ENCODE assay signal across 8 mouse cellular contexts in the genomic region with DNA sequence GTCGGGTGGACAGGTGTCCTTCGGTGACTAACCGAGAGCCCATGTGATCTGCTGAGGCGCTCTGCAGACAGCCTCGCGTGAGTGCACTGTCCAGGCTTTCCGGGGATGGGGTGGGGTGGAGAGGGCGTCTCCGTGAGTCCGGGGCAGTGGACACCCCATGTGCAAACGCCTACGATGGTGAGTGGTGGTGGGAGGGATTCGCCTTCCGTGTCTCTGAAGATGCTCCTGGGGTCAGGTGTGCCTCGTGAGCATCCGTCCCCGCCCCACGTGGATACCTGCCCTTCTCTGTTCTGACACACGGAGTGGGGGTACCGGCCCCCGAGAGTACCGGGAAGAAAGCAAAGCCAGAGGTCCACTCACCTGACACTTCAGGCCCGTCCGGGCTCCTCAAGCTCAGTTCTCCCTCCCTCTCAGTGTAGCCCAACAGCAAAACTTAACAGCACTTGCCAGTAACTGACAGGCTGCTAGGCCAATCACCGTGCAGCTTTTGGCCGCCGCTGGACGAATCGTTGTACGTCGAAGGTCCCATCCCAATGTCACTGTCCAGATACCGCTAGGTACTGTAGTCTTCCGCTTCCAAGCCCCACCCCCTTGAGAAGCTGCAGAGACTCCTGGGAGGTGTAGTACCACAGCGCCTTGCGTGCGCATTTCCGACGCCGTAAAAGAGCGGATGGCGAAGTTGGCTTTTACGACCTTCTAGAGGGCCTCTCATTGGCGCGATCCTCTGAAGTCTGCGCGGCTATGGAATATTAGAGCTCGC. TPM values are rescaled to one million over a fixed set of nuclear protein-coding genes. Genes with fewer than 3 reads are reported as not detected.
DNase-seq lines count a peak whose midpoint lies in the region; ATAC-seq and TF ChIP-seq lines count a peak whose summit lies in the region.

A gene (minus strand): TSS at position 591 of the 760 bp plus-strand sequence.

- H3K36me3 ChIP-seq in embryonic facial prominence, embryonic 14.5 days (ENCODE audit: control insufficient read depth, insufficient read depth, low read length) = peaks cover 5% of the 10 kb centered on the region; the same call in 1 of the 2 replicates
- H3K36me3 ChIP-seq in heart, adult 2 months (ENCODE audit: control insufficient read depth, insufficient read depth, low read length) = no peaks in the 10 kb centered on the region
- H3K36me3 ChIP-seq in limb, embryonic 13.5 days = peaks cover 11% of the 10 kb centered on the region
- peaks cover 3% of the 10 kb centered on the region; the same call in 1 of the 2 replicates for H3K36me3 ChIP-seq in midbrain, embryonic 16.5 days (ENCODE audit: control insufficient read depth, insufficient read depth, low read length)

- H3K9ac ChIP-seq in embryonic facial prominence, embryonic 14.5 days (ENCODE audit: low read depth, low read length) = peak within 1 kb of the TSS; percentile 71
- H3K9ac ChIP-seq in heart, adult 2 months (ENCODE audit: low read depth, low read length) = peak within 1 kb of the TSS; percentile 73
- H3K9ac ChIP-seq in limb, embryonic 13.5 days = peak within 1 kb of the TSS; percentile 78
- H3K9ac ChIP-seq in midbrain, embryonic 16.5 days (ENCODE audit: low read depth, low read length) = peak within 1 kb of the TSS; percentile 67

- H3K27ac ChIP-seq in embryonic facial prominence, embryonic 14.5 days (replicated peaks; ENCODE audit: low read depth, low read length) = peak within 1 kb of the TSS; percentile 29; the same call in 1 of the 2 replicates
- peak within 1 kb of the TSS; percentile 80 for H3K27ac ChIP-seq in heart, adult 2 months
- H3K27ac ChIP-seq in limb, embryonic 13.5 days = peak within 1 kb of the TSS; percentile 39; the same call in 1 of the 2 replicates
- H3K27ac ChIP-seq in midbrain, embryonic 16.5 days (ENCODE audit: low read length) = peak within 1 kb of the TSS; percentile 23

- WGBS in embryonic facial prominence, embryonic 14.5 days = 0% methylated on average over 46 of the region's 47 CpGs
- WGBS in heart, adult 2 months = under 1% methylated on average over 47 of the region's 47 CpGs
- under 1% methylated on average over 47 of the region's 47 CpGs for WGBS in limb, embryonic 13.5 days
- under 1% methylated on average over 47 of the region's 47 CpGs for WGBS in midbrain, embryonic 16.5 days

- peak; percentile 71; the same call in 1 of the 2 replicates for TF ChIP-seq EP300 in heart, adult 2 months (IDR thresholded peaks at IDR 0.05; ENCODE audit: insufficient read depth, low read depth, low read length)

- H3K9me3 ChIP-seq in embryonic facial prominence, embryonic 14.5 days (ENCODE audit: control insufficient read depth, low read length) = no peaks in the 10 kb centered on the region
- H3K9me3 ChIP-seq in limb, embryonic 13.5 days = no peaks in the 10 kb centered on the region
- no peaks in the 10 kb centered on the region for H3K9me3 ChIP-seq in midbrain, embryonic 16.5 days (replicated peaks; ENCODE audit: control insufficient read depth, low read length, poor library complexity, severe bottlenecking)

- peak; percentile 100 for ATAC-seq in embryonic facial prominence, embryonic 14.5 days (ENCODE audit: low read depth)
- peak; percentile 99 for ATAC-seq in limb, embryonic 13.5 days (ENCODE audit: low FRiP score, low read depth)
- ATAC-seq in midbrain, embryonic 16.5 days = peak; percentile 100

- no peaks in the 10 kb centered on the region for H3K27me3 ChIP-seq in embryonic facial prominence, embryonic 14.5 days (replicated peaks; ENCODE audit: control insufficient read depth, insufficient read depth, low read length)
- H3K27me3 ChIP-seq in heart, adult 2 months (ENCODE audit: control insufficient read depth, insufficient read depth, low read length) = no peaks in the 10 kb centered on the region
- no peaks in the 10 kb centered on the region for H3K27me3 ChIP-seq in limb, embryonic 13.5 days
- H3K27me3 ChIP-seq in midbrain, embryonic 16.5 days (ENCODE audit: control insufficient read depth, insufficient read depth, low read depth, low read length) = no peaks in the 10 kb centered on the region

- no peaks in the 10 kb centered on the region; the same call in 1 of the 2 replicates for H3K79me2 ChIP-seq in heart, adult 2 months (replicated peaks; ENCODE audit: control insufficient read depth, insufficient read depth, low read length)

- intact Hi-C loops in heart, adult 2 months (cut with DNase I) = no loop called here

- peak; percentile 100 for DNase-seq in 3T3-L1 (ENCODE audit: low read depth, low spot score)
- DNase-seq in adrenal gland, postnatal 4 days (ENCODE audit: low spot score in 2 of 2) = peak; percentile 90 to 95
- peak; percentile 100 for DNase-seq in embryonic facial prominence, embryonic 14.5 days (ENCODE audit: low spot score)
- DNase-seq in heart, adult 2 months = peak; percentile 99 to 100
- DNase-seq in kidney, adult 8-10 months = peak; percentile 100
- DNase-seq in spleen, postnatal 10 days (ENCODE audit: low spot score in 2 of 2) = peak; percentile 97 to 99

- peak within 1 kb of the TSS; percentile 71 for H3K4me3 ChIP-seq in embryonic facial prominence, embryonic 14.5 days (ENCODE audit: low read depth, low read length)
- peak within 1 kb of the TSS; percentile 84 for H3K4me3 ChIP-seq in heart, adult 2 months
- H3K4me3 ChIP-seq in limb, embryonic 13.5 days = peak within 1 kb of the TSS; percentile 76
- peak within 1 kb of the TSS; percentile 57 for H3K4me3 ChIP-seq in midbrain, embryonic 16.5 days (ENCODE audit: low read depth, low read length)

- 0 out of 2 replicates have a peak, but pooled peaks have one; percentile 3 for TF ChIP-seq CTCF in heart, adult 2 months (IDR thresholded peaks at IDR 0.05)

- peak; percentile 94 for TF ChIP-seq POLR2A in heart, adult 2 months (IDR thresholded peaks at IDR 0.05; ENCODE audit: insufficient read depth, low read depth, low read length)

- peaks cover 6% of the 10 kb centered on the region; the same call in 1 of the 2 replicates for H3K4me1 ChIP-seq in embryonic facial prominence, embryonic 14.5 days (ENCODE audit: control insufficient read depth, insufficient read depth, low read length)
- H3K4me1 ChIP-seq in heart, adult 2 months (ENCODE audit: control insufficient read depth, insufficient read depth, low read length) = peaks cover 1% of the 10 kb centered on the region
- peaks cover 9% of the 10 kb centered on the region for H3K4me1 ChIP-seq in limb, embryonic 13.5 days
- H3K4me1 ChIP-seq in midbrain, embryonic 16.5 days (ENCODE audit: control insufficient read depth, insufficient read depth, low read length) = peaks cover 7% of the 10 kb centered on the region

- peak within 1 kb of the TSS; percentile 81 for H3K4me2 ChIP-seq in embryonic facial prominence, embryonic 14.5 days (ENCODE audit: low read depth, low read length)
- peak within 1 kb of the TSS; percentile 82 for H3K4me2 ChIP-seq in limb, embryonic 13.5 days (replicated peaks)
- H3K4me2 ChIP-seq in midbrain, embryonic 16.5 days (ENCODE audit: low read length) = peak within 1 kb of the TSS; percentile 75

RNA-seq across cellular contexts. Expression of the gene that starts here (rescaled TPM):
- 10 to 100 TPM; 58.4 to 69.9 TPM for total RNA-seq in adrenal gland, postnatal 4 days (2021)
- 23.4 and 24.6 TPM in 2 replicates for polyA plus RNA-seq in embryonic facial prominence, embryonic 14.5 days (2014; fragmentation: Nextera tagmentation; extraction: Ambion mirVana)
- 10 to 100 TPM; 32.9 to 40.7 TPM for total RNA-seq in heart, adult 2 months (2021)
- polyA plus RNA-seq in heart, adult 2 months (2012; rRNA removed) = 97.1 and 106 TPM in 2 replicates
- polyA plus RNA-seq in limb, embryonic 13.5 days (2015; fragmentation: Nextera tagmentation; extraction: Ambion mirVana) = 28.5 and 30.2 TPM in 2 replicates
- 42.5 and 50.8 TPM in 2 replicates for polyA plus RNA-seq in midbrain, embryonic 16.5 days (2015; fragmentation: Nextera tagmentation; extraction: Ambion mirVana)

Comparison
In these comparisons a context has a peak if more than half of its experiments do, and no peak if none do; other contexts are left out.
1. Peak in every context shown above with its lines: DNase-seq, ATAC-seq, H3K4me3 ChIP-seq and H3K27ac ChIP-seq.
2. H3K27ac ChIP-seq: peak in every context shown above with its lines; median percentile 80 in heart, adult 2 months; 39 in limb, embryonic 13.5 days; 29 in embryonic facial prominence, embryonic 14.5 days; 23 in midbrain, embryonic 16.5 days.